Mouse (Mus musculus) cortical plate, adult 2 months (tissue): ENCODE results near the gene Ypel2.

Experiments used
- CTCF ChIP-seq: fragments of 200-500 bp; IDR thresholded peaks from 2 replicates; pipeline ENCODE4 v1.5.1; 2011; ENCODE audit warnings: mild to moderate bottlenecking, control low read depth, low read length; ENCODE audit not compliant: insufficient read depth; ENCODE audit errors: extremely low read depth
- POLR2A ChIP-seq: fragments of 200-500 bp; IDR thresholded peaks from 2 replicates; pipeline ENCODE4 v1.6.1; 2011; ENCODE audit warnings: mild to moderate bottlenecking, low read length, control low read depth; ENCODE audit not compliant: insufficient read depth; ENCODE audit errors: extremely low read depth

DNA sequence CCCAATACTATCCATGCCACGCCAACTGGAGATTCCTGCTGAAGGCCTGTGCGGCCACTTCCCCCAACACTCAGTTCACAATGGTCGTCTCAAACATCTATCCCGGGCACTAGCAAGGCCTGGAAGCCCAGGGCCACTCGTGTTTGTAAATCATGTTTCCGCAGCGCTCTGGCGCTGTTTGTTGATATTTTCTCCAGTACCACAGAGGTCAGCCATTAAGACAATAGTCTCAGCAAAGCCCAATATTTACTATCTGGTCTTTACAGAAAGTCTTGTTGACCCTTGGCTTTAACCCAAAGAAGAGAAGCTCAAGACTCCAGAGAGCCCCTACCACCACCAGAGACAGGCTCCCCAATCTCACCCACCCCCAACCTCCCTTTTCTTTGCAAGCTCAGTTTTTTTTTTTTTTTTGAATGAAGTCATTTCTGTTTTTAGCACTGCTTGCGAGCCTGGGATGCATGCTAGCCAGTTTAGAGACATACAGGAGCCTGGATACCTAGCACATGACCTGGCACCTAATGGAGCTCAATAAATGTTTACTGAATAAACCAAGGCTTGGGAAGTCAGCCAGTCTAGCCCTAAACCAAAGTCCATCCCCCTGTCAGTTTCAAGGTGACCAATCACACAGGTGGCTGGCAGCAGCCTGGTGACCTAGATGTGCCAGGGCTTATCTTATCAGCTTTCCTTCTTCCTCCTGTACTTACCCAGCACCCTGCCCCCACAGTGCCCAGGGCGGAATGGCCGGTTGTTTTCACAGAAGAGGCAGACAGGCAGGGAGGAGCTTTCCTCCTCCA lies 31.8 kb downstream of the Ypel2 start:
- no peak for TF ChIP-seq CTCF
- TF ChIP-seq POLR2A, result no peak
